Mouse (Mus musculus) left cerebral cortex, adult 18-20 months (tissue): ENCODE data around the gene Mov10l1. TPM values are rescaled to one million over a fixed set of nuclear protein-coding genes. Genes with fewer than 3 reads are reported as not detected.

Source experiments
- total RNA-seq, 2 experiments: library from RNA; stranded (reverse); gene quantifications; 2 replicates each; pipeline ENCODE4 v1.2.3; 2021

Gene Mov10l1
- total RNA-seq, 2 experiments from 2014 or later, result not detected

Other genes with a start within 250 kb of the Mov10l1 start
- 10 to 100 TPM; 49.9 to 53.0 TPM for gene Brd1, start 248.7 kb upstream of the Mov10l1 start, total RNA-seq
- 1 to 10 TPM; 9.3 to 9.7 TPM for gene Zbed4, start 231.2 kb upstream of the Mov10l1 start, total RNA-seq
- 10 to 100 TPM; 13.0 to 13.6 TPM for gene Alg12, start 163.6 kb upstream of the Mov10l1 start, total RNA-seq
- 10 to 100 TPM; 26.6 to 33.3 TPM for gene Creld2, start 163.3 kb upstream of the Mov10l1 start, total RNA-seq
- 10 to 100 TPM; 36.3 to 45.9 TPM for gene Pim3, start 120.7 kb upstream of the Mov10l1 start, total RNA-seq
- 1 to 10 TPM in 1 of 2 experiments, under 1 TPM in 1; 0.87 to 2.2 TPM for gene Ttll8, start 28.5 kb upstream of the Mov10l1 start, total RNA-seq
- gene Mlc1, start 3.9 kb upstream of the Mov10l1 start, total RNA-seq, result 100 to 1,000 TPM; 101 to 104 TPM
- gene Panx2, start 76.8 kb downstream of the Mov10l1 start, total RNA-seq, result 100 to 1,000 TPM; 107 to 114 TPM
- 10 to 100 TPM; 20.8 to 20.9 TPM for gene Trabd, start 92.2 kb downstream of the Mov10l1 start, total RNA-seq
- 10 to 100 TPM; 20.1 to 23.0 TPM for gene Selenoo, start 106.2 kb downstream of the Mov10l1 start, total RNA-seq
- gene Tubgcp6, start 140.2 kb downstream of the Mov10l1 start, total RNA-seq, result 10 to 100 TPM; 31.4 to 34.6 TPM
- gene Hdac10, start 145.8 kb downstream of the Mov10l1 start, total RNA-seq, result 10 to 100 TPM; 15.2 to 15.8 TPM
- 1 to 10 TPM; 7.4 to 9.2 TPM for gene Mapk12, start 157.8 kb downstream of the Mov10l1 start, total RNA-seq
- 10 to 100 TPM; 49.1 to 55.1 TPM for gene Mapk11, start 166.7 kb downstream of the Mov10l1 start, total RNA-seq
- 10 to 100 TPM; 47.3 to 54.9 TPM for gene Plxnb2, start 197.9 kb downstream of the Mov10l1 start, total RNA-seq
- gene Dennd6b, start 213.6 kb downstream of the Mov10l1 start, total RNA-seq, result 10 to 100 TPM; 45.9 to 52.9 TPM
- gene Ppp6r2, start 228.6 kb downstream of the Mov10l1 start, total RNA-seq, result 100 to 1,000 TPM; 155 to 157 TPM